Mouse (Mus musculus): Measurements from ENCODE around the gene Usp25. TPM values are rescaled to one million over a fixed set of nuclear protein-coding genes. Genes with fewer than 3 reads are reported as not detected.

The Usp25 gene
- total and polyA plus RNA-seq, 2 experiments = 7.1 to 24.8 TPM

DNA sequence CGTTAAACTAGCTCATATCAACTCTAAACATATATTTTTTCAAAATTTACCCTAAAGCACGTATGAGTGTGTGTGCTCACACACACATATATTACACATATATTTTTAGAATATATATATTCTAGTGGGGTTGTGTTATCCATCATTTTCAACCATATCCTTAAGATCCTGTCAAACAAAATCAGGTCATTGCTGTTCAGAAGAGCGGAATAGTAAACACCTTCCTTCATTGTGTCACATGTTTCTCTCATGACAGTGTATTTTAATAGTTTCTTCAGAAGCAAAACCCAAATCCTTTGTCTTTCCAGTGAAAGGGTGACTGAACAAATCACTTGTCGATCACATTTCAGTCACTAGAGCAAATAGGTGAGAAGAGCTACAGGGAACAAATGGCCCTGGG, 25.8 kb upstream of the Usp25 start:
- no peak overlapping the region for H3K9ac ChIP-seq (ENCODE audit: low read depth, low read length)
- H3K4me3 ChIP-seq (ENCODE audit: insufficient read depth, low read depth, low read length) = no peak overlapping the region
- no peaks in the 10 kb centered on the region for H3K4me1 ChIP-seq (ENCODE audit: control insufficient read depth, insufficient read depth, low read length)
- DNase-seq (ENCODE audit: extremely low read depth, low read depth, low spot score) = no peak
- WGBS = 90% methylated on average over 4 of the region's 4 CpGs
- no peaks in the 10 kb centered on the region for H3K36me3 ChIP-seq (ENCODE audit: control insufficient read depth, insufficient read depth, low read length)
- H3K27me3 ChIP-seq (ENCODE audit: control insufficient read depth, insufficient read depth, low read length) = no peaks in the 10 kb centered on the region
- H3K79me2 ChIP-seq (ENCODE audit: control insufficient read depth, insufficient read depth, low read length) = no peaks in the 10 kb centered on the region
- H3K27ac ChIP-seq (replicated peaks; ENCODE audit: insufficient read depth, low read depth, low read length) = no peak overlapping the region
- TF ChIP-seq POLR2A (IDR thresholded peaks at IDR 0.05; ENCODE audit: extremely low read depth, insufficient read depth, low read length) (no peak), CTCF (IDR thresholded peaks at IDR 0.05; ENCODE audit: low read depth, low read length) (no peak)

DNA sequence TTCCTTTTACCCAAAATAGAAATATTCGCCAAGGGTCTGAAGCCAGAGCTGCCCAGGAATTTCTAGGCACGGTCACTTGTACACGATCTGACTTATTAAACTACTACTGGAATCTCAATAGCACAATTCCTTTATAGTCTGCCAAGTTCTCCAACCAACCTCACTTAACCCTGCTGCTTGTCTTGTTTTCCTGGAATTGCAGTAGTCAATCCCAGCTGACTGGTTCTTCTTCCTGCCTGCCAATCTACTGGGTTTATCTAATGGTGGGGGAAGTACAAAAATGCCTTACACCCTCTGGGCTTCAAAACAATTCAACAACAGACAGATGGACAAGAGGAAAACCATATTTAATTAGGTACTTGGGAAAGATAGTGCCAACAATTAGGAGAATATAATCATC, 9.6 kb upstream of the Usp25 start:
- no peak for DNase-seq (ENCODE audit: extremely low read depth, low read depth, low spot score)
- Histone ChIP-seq H3K9ac (ENCODE audit: low read depth, low read length) (no peak overlapping the region), H3K79me2 (ENCODE audit: control insufficient read depth, insufficient read depth, low read length) (no peaks in the 10 kb centered on the region), H3K4me1 (ENCODE audit: control insufficient read depth, insufficient read depth, low read length) (no peaks in the 10 kb centered on the region), H3K27me3 (ENCODE audit: control insufficient read depth, insufficient read depth, low read length) (no peaks in the 10 kb centered on the region), H3K27ac (replicated peaks; ENCODE audit: insufficient read depth, low read depth, low read length) (no peak overlapping the region), H3K36me3 (ENCODE audit: control insufficient read depth, insufficient read depth, low read length) (no peaks in the 10 kb centered on the region), H3K4me3 (ENCODE audit: insufficient read depth, low read depth, low read length) (no peak overlapping the region)
- WGBS = 40% methylated on average over 3 of the region's 3 CpGs
- TF ChIP-seq POLR2A (IDR thresholded peaks at IDR 0.05; ENCODE audit: extremely low read depth, insufficient read depth, low read length) (no peak), CTCF (IDR thresholded peaks at IDR 0.05; ENCODE audit: low read depth, low read length) (no peak)

GRCm38 (mm10) chr16:77009173-77009572, 4.3 kb upstream of the Usp25 start:
- Histone ChIP-seq H3K4me3 (ENCODE audit: insufficient read depth, low read depth, low read length) (no peak overlapping the region), H3K27me3 (ENCODE audit: control insufficient read depth, insufficient read depth, low read length) (no peaks in the 10 kb centered on the region), H3K36me3 (ENCODE audit: control insufficient read depth, insufficient read depth, low read length) (no peaks in the 10 kb centered on the region), H3K4me1 (ENCODE audit: control insufficient read depth, insufficient read depth, low read length) (no peaks in the 10 kb centered on the region), H3K27ac (replicated peaks; ENCODE audit: insufficient read depth, low read depth, low read length) (no peak overlapping the region), H3K79me2 (ENCODE audit: control insufficient read depth, insufficient read depth, low read length) (no peaks in the 10 kb centered on the region; the same call in 1 of the 2 replicates), H3K9ac (ENCODE audit: low read depth, low read length) (no peak overlapping the region)
- WGBS = 82% methylated on average over 5 of the region's 5 CpGs
- no peak for TF ChIP-seq CTCF (IDR thresholded peaks at IDR 0.05; ENCODE audit: low read depth, low read length)
- no peak for TF ChIP-seq POLR2A (IDR thresholded peaks at IDR 0.05; ENCODE audit: extremely low read depth, insufficient read depth, low read length)
- no peak for DNase-seq (ENCODE audit: extremely low read depth, low read depth, low spot score)

- Histone ChIP-seq H3K27ac (replicated peaks; ENCODE audit: insufficient read depth, low read depth, low read length) (peak overlapping the region; percentile 72), H3K27me3 (ENCODE audit: control insufficient read depth, insufficient read depth, low read length) (no peaks in the 10 kb centered on the region), H3K36me3 (ENCODE audit: control insufficient read depth, insufficient read depth, low read length) (no peaks in the 10 kb centered on the region), H3K4me3 (ENCODE audit: insufficient read depth, low read depth, low read length) (peak overlapping the region; percentile 83), H3K9ac (ENCODE audit: low read depth, low read length) (peak overlapping the region; percentile 91), H3K79me2 (ENCODE audit: control insufficient read depth, insufficient read depth, low read length) (peaks cover 16% of the 10 kb centered on the region; the same call in 1 of the 2 replicates), H3K4me1 (ENCODE audit: control insufficient read depth, insufficient read depth, low read length) (peaks cover 15% of the 10 kb centered on the region)
- peak; percentile 40 for DNase-seq (ENCODE audit: extremely low read depth, low read depth, low spot score)
- under 1% methylated on average over 17 of the region's 17 CpGs for WGBS
- no peak for TF ChIP-seq POLR2A (IDR thresholded peaks at IDR 0.05; ENCODE audit: extremely low read depth, insufficient read depth, low read length)
- no peak for TF ChIP-seq CTCF (IDR thresholded peaks at IDR 0.05; ENCODE audit: low read depth, low read length)
Measured at GRCm38 (mm10) chr16:77014321-77015211, 1.1 kb downstream of the Usp25 start.

DNA sequence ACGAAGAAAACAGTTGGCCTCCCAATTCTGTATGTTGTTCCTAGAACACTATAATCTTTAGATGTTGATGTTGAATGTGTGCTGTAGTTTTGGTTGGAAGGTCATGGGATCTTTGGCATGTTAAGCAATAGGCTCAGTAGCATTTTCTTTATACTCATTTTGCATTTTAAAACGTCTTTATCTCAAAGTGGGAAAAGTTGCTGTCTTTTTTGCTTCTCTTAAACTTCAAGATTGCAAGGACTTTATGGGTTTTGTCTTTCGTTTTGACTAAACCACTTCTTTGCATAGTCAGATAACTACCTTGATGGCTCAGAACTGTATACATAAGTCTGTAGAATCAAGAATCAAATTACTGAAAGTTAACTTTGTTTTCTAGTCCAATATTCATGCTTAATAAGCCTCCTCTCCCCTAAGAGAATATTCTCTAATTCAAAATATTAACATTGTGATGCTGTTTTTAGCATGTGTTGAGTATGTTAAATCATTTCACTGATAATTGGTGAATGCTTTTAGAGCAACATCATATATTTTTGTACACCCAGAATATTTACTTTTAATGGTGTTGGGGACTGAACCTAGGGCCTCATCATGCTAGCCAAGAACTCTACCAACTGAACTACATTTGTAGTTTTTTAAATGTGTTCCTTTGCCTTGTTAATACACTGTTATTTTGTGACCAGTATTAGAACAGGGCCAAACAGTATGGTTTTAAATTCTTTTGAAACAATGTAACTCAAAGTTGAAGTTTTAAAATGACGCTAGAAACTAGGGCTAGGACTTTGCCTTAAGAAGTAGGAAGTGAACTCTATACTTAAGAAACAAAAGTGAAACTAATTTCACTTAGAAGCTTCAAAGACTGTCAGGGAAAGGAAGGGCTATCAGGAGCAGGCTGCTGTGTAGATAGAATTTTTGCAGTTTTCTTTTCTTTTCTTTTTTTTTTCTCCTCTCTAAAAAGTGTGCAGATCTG, 2.2 kb downstream of the Usp25 start:
- Histone ChIP-seq H3K27ac (replicated peaks; ENCODE audit: insufficient read depth, low read depth, low read length) (no peak overlapping the region), H3K9ac (ENCODE audit: low read depth, low read length) (no peak overlapping the region)

More for the DNA sequence above, 2.2 kb downstream of the Usp25 start:
- no peaks in the 10 kb centered on the region for H3K36me3 ChIP-seq (ENCODE audit: control insufficient read depth, insufficient read depth, low read length)
- peak overlapping the region; percentile 83; the same call in 1 of the 2 replicates for H3K4me3 ChIP-seq (ENCODE audit: insufficient read depth, low read depth, low read length)
- no peak for TF ChIP-seq CTCF (IDR thresholded peaks at IDR 0.05; ENCODE audit: low read depth, low read length)
- no peak for TF ChIP-seq POLR2A (IDR thresholded peaks at IDR 0.05; ENCODE audit: extremely low read depth, insufficient read depth, low read length)
- H3K27me3 ChIP-seq (ENCODE audit: control insufficient read depth, insufficient read depth, low read length) = no peaks in the 10 kb centered on the region
- DNase-seq (ENCODE audit: extremely low read depth, low read depth, low spot score) = peak; percentile 60
- WGBS = 13% methylated on average over 4 of the region's 4 CpGs
- H3K79me2 ChIP-seq (ENCODE audit: control insufficient read depth, insufficient read depth, low read length) = peaks cover 25% of the 10 kb centered on the region
- peaks cover 21% of the 10 kb centered on the region for H3K4me1 ChIP-seq (ENCODE audit: control insufficient read depth, insufficient read depth, low read length)
